Mouse (Mus musculus) cerebellum, adult 9-11 months (tissue): ENCODE measurements around the gene Pnliprp1.

Experiments used
- DNase-seq: peaks from one replicate; pipeline ENCODE4 v3.0.0; 2022

Pnliprp1 gene

DNA sequence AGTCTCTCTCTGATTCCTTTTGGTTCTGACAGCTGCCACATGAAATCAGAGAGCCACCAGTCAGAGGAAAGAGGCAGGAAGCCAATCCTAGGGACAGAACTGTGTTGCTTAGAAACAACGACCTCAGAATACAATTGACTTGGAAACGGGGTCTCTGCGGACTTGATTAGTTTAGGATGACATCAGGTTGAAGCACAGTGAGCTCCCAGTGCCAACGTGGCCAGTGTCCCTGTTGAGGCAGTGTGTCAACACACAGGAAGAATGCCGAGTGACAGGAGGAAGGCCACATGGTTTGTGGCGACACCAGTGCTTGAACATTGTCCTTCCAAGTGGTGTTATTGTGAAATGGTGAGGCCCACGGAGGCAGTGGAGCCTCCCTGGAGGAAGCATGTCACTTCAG lies 55.3 kb downstream of the Pnliprp1 start:
- DNase-seq, result no peak

DNA sequence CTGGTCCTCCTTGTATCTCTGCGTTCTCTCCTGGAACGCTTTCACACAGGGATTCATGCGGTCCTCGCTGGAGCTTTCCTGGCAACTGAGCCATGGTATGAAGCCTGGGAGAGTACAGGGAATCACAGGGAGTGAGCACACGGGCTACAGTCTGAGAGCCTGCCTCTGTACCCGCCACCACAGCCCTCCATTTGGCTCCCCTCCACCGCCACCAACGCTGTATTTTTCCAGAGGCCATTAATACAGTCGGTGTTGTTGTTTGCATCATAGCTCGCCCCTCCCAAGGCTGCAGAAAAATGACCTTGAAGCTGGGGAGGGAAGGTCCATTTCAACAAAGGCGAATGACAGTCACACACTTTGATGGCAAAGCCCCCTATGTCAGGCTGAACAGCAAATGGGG lies 60.5 kb downstream of the Pnliprp1 start:
- DNase-seq, result no peak
